Mouse (Mus musculus): Measurements from ENCODE around the gene Susd1.

DNA sequence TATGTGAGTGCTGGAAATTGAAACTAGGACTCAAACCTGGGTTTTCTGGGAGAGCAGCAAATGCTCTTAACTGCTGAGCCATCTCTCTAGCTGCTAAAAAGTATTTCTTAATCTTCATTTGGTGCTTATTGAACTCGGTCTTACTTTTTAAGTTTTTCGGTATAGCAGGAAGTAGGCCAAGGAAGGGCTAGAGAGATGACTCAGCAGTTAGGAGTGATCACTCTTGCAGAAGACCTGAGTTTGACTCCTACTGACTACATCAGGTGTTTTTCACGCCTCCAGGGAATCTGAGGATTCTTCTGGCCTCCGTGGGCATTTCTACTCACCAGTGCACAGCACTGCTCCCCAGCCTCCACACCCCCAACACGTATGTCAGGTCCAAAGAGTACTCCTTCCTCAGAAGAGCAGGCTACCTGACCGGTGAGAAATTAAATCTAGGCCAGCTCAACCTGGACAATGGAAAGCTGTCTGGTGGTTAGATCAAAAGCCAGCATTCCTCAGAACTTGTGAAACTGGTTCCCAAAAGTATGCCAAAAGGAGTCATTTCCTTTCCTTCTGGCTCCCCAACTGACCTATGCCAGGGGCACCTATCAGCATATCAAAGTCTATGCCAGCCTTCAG lies 11.9 kb upstream of the Susd1 start:
- TF ChIP-seq POLR2A (IDR thresholded peaks at IDR 0.05; ENCODE audit: insufficient read depth, low read depth, low read length) (no peak), CTCF (IDR thresholded peaks at IDR 0.05; ENCODE audit: insufficient read depth, low read depth, low read length) (no peak)
